Mouse (Mus musculus): ENCODE data around the gene Acadl. TPM values are rescaled to one million over a fixed set of nuclear protein-coding genes. Genes with fewer than 3 reads are reported as not detected.

Gene Acadl
- total RNA-seq, 2 experiments from 2014 or later, result 186 to 398 TPM

DNA sequence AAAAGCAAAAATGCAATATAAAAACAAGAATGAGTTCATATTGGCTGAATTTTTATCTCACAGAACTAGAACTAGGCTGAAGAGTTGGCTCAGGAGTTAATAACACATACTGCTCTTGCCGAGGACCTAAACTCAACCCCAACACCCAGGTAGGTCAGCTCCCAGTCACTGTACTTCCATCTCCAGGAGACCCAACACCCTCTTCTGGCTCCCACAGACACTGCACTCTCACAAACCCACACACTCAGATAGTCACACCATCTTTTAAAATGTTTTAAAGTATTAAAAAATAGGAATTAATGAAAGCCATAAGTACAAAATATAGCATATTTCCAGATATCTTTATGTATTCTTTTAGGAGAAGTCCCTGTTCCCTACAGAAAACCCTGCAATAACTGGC is 49.9 kb downstream of the Acadl start:
- Histone ChIP-seq H3K4me3 (no peak overlapping the region), H3K27ac (peak overlapping the region; percentile 98)
- peak; percentile 12; the same call in 1 of the 2 replicates for TF ChIP-seq CTCF (IDR thresholded peaks at IDR 0.05)
- intact Hi-C loops (cut with DNase I), result no loop called here
- no peak for DNase-seq

DNA sequence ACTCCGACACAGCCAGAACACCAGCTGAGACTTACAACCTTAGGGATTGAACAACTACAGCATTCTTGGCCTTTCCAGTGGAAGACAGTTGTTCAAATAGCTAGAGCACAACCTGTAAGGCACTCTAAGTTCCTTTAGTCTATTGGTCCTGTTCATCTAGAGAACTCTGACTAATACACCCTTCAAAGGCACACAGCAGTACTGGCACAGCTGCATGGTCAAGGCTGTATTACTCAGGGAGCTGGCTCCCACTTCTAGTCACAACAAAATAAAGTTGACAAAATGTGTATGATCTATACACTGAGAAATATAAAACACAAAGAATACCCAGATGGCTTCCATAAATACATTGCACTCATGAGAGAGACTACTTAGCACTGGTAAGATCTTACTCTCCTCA is 56.3 kb downstream of the Acadl start:
- intact Hi-C loops (cut with DNase I), result no loop called here
- Histone ChIP-seq H3K4me3 (no peak overlapping the region), H3K27ac (no peak overlapping the region)
- no peak for TF ChIP-seq CTCF (IDR thresholded peaks at IDR 0.05)
- no peak for DNase-seq

DNA sequence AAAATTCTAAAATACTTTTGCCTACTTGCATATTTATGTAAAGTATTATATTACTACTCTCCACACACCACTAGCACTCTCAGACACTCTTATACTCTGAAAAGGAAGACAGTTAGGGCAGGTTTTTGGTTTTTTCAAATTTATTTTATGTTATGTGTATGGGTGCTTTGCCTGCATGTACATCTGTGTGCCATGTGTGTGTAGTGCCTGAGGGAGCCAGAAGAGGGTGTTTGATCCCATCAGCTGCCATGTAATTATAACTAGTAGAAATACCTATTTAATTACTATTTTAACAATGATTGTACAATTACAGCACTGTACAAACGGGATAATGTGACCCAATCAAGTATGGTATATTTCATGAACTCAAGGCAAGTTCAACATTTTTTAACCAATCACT is 57.7 kb downstream of the Acadl start:
- no peak; the same call in 1 of the 2 replicates for TF ChIP-seq CTCF (IDR thresholded peaks at IDR 0.05)
- Histone ChIP-seq H3K27ac (no peak overlapping the region), H3K4me3 (no peak overlapping the region)
- no peak for DNase-seq
- intact Hi-C loops (cut with DNase I), result no loop called here

DNA sequence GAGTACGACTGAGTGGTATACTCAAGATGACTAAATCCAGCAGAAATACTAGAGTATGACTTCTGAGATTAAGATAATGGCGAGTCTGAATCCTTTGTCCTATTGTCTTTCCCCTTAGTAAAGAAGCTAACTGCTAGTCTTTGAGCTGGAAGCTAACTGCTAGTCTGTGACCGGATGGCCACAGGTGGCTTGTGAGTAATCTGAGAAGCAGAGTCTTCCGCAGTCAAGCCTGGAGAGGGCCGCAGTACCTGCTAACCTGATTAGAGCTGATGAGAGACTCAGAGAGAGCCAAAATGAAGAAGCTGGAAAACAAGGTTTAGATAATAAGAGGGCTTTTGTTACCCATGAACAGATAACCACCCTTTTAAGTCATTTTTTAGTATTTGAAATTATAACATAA is 58.4 kb downstream of the Acadl start:
- peak; percentile 23 for DNase-seq
- intact Hi-C loops (cut with DNase I), result no loop called here
- peak overlapping the region; percentile 1; the same call in 1 of the 2 replicates for H3K27ac ChIP-seq
- TF ChIP-seq CTCF (IDR thresholded peaks at IDR 0.05), result no peak
- no peak overlapping the region for H3K4me3 ChIP-seq

DNA sequence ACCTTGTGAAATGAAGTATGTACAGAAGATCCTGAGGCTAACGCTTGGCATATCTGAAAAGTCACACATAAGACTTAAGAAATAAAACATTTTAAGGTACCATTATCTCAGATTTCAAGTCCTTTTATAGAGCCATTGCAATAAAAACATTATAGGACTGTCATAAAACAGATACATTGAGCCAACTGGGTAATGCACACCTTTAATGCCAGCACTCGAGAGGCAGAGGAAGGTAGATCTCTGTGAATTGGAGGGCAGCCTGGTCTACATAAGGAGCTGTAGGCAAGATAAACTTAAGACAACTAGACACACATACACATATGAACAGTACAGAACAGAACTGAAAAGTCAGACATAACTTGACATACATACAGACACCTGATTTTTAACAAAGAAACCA is 65.1 kb downstream of the Acadl start:
- intact Hi-C loops (cut with DNase I), result no loop called here
- H3K4me3 ChIP-seq, result no peak overlapping the region
- H3K27ac ChIP-seq, result no peak overlapping the region
- no peak for DNase-seq
- TF ChIP-seq CTCF (IDR thresholded peaks at IDR 0.05), result no peak

DNA sequence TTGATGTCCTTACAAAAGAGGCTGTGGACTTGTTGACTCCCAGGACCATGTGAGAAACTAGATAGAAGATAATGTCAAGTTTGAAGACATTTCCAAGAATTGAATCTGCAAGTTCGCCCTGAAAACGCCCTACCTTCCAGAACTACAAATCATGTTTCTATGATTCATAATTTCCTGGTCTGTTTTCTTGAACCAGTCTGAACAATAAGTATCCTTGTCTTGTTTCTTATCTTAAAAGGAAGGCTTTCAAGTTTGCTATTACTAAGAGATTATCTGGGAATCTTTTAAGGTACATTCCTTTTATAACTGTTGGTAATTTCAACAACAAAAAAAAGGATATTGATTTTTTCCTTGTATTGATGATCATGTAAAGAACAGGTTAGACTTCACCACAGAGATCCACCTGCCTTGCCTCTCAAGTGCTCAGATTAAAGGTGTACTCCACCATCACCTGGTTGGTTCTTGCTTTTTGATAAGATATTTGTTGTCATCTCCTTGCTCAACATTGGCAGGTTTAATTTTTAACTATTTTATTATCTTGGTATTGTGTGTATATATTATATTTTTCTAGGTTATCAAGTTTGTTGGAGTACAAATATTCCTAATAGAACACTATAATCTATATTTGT is 70.1 kb downstream of the Acadl start:
- no peak for DNase-seq
- Histone ChIP-seq H3K27ac (peak overlapping the region; percentile 50; the same call in 1 of the 2 replicates), H3K4me3 (no peak overlapping the region)
- intact Hi-C loops (cut with DNase I), result no loop called here
- TF ChIP-seq CTCF (IDR thresholded peaks at IDR 0.05), result no peak

DNA sequence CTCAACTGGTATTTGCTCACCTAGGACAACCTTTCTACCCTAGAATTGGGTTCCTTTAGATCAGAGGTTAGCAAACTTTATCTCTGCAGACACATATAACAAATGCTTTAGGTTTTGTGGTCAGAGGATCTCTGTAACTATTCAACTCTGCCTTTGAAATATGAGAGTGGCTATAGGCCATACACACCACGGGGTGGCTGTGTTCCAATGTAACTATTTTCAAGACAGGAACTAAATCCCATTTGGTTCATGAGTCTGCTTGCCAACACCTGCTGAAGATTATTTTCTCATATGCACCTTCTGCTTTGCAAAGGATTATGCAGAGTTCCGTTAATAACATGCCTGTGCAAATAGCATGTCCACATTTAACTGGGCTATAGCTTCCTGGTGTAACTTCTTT is 80.8 kb downstream of the Acadl start:
- intact Hi-C loops (cut with DNase I), result loop anchor here (5.0 kb wide), 1 partner anchor 35 kb away; the partner anchor contains the start of gene Kansl1l
- DNase-seq, result peak; percentile 27
- Histone ChIP-seq H3K4me3 (no peak overlapping the region), H3K27ac (peak overlapping the region; percentile 24; the same call in 1 of the 2 replicates)
- no peak for TF ChIP-seq CTCF (IDR thresholded peaks at IDR 0.05)

DNA sequence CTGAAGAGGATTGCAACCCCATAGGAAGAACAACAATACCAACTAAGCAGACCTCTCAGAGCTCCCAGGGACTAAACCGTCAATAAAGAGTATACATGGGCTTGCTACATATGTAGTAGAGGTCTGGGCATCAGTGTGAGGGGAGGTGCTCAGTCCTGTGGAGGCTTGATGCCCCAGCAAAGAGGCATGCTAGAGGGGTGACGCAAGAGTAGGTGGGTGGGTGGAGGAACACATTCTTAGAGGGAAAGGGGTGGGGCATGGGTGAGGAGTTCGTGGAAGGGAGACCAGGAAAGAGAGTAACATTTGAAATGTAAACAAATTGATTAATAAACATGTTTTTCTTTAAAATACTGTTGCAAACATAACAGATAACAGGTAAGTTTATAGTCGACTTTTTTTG is 82.0 kb downstream of the Acadl start:
- H3K27ac ChIP-seq, result no peak overlapping the region
- intact Hi-C loops (cut with DNase I), result loop anchor here (5.0 kb wide), 1 partner anchor 36 kb away; the partner anchor contains the start of gene Kansl1l
- no peak for DNase-seq
- no peak overlapping the region for H3K4me3 ChIP-seq
- no peak for TF ChIP-seq CTCF (IDR thresholded peaks at IDR 0.05)

Other genes with a start within 250 kb of the Acadl start
- 10 to 100 TPM in 1 of 2 experiments, 1 to 10 TPM in 1; 8.8 to 10.7 TPM for gene Rpe, start 162.4 kb downstream of the Acadl start, total RNA-seq (2021)
- 10 to 100 TPM; 23.2 to 23.8 TPM for gene Kansl1l, start 45.7 kb downstream of the Acadl start, total RNA-seq (2021)
- over 10,000 TPM; 14,696 to 24,668 TPM for gene Myl1, start 82.1 kb upstream of the Acadl start, total RNA-seq (2021)
- 10 to 100 TPM; 31.4 to 37.4 TPM for gene Lancl1, start 175.6 kb upstream of the Acadl start, total RNA-seq (2021)

Measured in gastrocnemius, adult 2 months (tissue).